Mouse (Mus musculus) cortical plate, adult 2 months (tissue): ENCODE data around the gene Hic2.

Experiments
- CTCF ChIP-seq: fragments of 200-500 bp; IDR thresholded peaks from 2 replicates; pipeline ENCODE4 v1.5.1; 2011; ENCODE audit warnings: mild to moderate bottlenecking, control low read depth, low read length; ENCODE audit not compliant: insufficient read depth; ENCODE audit errors: extremely low read depth
- POLR2A ChIP-seq: fragments of 200-500 bp; IDR thresholded peaks from 2 replicates; pipeline ENCODE4 v1.6.1; 2011; ENCODE audit warnings: mild to moderate bottlenecking, low read length, control low read depth; ENCODE audit not compliant: insufficient read depth; ENCODE audit errors: extremely low read depth

DNA sequence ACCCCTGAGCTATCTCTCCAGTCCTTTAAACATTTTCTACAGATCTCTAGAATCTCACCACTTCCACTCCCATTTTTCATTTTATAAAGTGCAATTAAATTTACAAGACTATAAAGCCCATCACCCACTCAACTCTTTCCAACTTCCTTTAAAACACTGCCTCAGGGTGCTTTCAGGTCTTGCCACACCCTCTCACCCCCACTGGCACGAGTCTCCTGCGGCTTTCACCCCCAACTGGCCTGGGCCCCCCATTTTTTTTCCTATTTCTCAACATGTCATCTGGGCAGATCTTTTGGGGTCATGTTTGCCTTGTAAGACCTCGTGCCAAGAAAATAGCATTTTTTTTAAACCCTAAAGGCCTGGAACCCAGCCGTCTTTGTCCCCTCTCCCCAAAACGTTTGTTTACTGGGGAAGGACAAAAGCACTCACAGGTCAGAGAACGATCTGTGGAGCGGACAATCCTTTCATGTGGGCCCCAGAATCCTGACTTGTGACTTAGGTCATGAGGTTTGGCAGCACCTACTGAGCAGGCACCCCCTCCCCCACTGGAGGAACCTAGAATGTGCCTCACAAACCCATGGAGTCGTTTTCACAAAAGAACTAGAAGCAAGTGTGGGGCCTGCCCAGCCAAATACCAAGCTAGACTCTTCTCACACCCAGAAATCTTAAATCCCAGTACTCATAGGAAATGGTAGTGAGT lies 16.3 kb upstream of the Hic2 start:
- TF ChIP-seq CTCF (no peak), POLR2A (no peak)
